Mouse (Mus musculus) monocyte, adult 5-6 weeks (primary cell): ENCODE measurements around the gene Nelfb. TPM values are rescaled to one million over a fixed set of nuclear protein-coding genes. Genes with fewer than 3 reads are reported as not detected.
A peak's percentile ranks its signal among the peaks of the same experiment; 100 is the strongest.

ENCODE experiments used
- ATAC-seq: fragments of 153-309, 156-312 bp; replicated peaks from 2 replicates; pipeline ENCODE4 v1.8.0; 2017; ENCODE audit warnings: mild to moderate bottlenecking; ENCODE audit not compliant: low TSS enrichment, insufficient number of reproducible peaks, severe bottlenecking, poor library complexity, low FRiP score
- total RNA-seq: library from RNA; stranded (forward); fragments of 200-1000, 200-491, 200-594 nt; gene quantifications from 3 replicates; pipeline ENCODE4 v1.2.3, GENCODE M21; 2017

Nelfb gene
- total RNA-seq, 1 experiment from 2014 or later, result 113 TPM

DNA sequence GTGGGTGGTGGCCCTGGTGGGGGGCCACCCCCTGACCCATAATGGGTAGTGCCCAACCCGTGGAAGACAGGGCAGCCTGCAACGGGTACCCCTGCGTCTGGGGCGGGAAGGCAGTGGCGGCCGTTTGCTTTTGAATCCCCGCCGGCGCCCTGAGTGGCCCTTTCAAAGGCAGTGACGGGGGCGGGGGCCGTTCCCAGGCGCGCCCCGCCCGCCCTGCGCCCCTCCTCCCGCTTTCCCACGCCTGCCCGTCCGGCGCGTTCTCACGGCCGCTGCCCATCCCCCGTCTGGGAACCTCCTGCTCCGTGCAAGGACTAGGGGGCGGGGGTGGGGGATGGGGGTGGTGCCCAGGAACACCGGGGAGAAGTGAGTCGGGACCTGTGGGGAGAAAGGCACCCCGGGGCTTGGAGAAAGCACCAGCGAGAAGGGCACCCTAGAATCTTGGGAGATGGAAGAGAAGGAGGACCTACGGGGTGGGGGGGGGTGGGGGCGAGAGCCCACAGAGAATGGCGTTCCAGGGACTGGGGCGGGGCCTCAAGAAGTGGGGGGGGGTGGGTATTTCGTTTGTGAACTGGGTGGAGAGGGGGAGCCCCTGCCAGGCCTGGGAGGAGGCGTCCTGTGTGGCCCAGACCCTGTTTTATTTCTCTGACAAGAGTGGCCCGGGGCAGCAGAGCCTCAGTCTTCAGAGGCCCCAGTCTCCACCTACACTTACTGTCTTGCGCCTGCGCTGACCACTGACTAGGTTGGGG lies 43.2 kb downstream of the Nelfb start:
- no peak for ATAC-seq

DNA sequence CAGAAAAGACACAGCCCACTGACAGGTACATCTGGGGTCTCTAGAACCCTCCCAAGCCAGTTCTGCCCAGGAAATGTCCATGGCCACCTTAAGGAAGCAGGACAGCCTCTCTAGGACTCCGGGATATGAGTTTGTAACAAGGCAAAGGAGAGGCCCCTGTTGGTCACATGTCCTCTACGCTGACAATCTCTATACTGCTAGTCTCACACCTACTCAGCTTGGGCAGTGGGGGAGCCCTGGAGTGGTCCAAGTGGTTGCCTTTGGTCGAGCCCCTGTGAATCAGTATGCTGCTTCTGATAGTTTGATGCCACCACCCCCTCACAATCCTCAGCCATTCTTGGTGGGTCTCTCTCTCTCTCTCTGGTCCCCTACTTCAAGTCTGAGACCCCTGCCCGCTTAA lies 43.8 kb downstream of the Nelfb start:
- ATAC-seq, result no peak

GRCm38 (mm10) chr2:25157655-25158054 lies 53.6 kb downstream of the Nelfb start:
- ATAC-seq, result peak; percentile 56

DNA sequence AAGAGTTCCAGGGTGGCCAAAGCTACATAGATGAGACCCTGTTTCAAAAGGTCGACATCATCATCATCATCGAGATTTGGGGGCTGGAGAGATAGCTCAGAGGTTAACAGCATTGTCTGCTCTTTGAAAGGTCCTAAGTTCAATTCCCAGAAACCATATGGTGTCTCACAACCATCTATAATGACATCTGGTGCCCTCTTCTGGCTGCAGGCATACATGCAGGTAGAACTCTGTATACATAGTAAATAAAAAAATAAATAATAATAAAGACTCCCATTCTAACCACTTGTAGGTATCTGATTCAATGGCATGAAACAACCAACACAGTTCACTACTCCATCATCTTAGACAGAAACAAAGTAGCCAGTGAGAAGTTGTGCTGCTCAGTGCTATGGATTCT lies 54.3 kb downstream of the Nelfb start:
- ATAC-seq, result no peak

GRCm38 (mm10) chr2:25156177-25156576 lies 55.1 kb downstream of the Nelfb start:
- no peak for ATAC-seq

DNA sequence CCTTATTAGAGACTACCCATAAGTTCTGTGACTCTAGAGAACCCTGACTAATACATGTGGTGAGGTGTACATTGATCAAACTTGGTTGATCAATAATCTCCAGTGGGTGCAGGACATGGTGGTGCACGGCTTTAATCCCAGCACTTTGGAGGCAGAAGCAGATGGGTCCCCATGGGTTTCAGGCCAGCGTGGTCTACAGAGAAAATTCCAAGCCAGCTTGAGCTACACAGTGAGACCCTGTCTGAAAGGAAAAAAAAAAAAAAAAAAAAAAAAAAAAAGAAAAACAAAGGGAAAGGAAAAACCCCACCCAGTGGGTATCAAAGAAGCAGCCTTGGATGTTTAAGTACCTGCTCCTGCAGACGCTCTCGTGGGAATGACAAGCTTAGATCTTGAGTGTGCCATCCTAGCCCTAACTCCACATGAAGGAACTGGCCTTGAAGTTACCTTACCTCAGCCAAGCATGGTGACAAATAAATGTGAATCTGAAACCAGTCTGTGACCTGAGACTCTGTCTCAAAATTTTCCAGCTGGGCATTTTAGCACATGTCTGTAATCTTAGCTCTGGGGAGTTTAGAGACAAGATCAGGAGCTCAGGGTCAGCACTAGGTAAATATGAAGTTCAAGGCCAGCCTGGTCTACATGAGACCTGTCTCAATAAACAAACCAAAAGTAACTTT lies 59.9 kb downstream of the Nelfb start:
- ATAC-seq, result no peak

Other genes with a start within 250 kb of the Nelfb start
- gene Dph7, start 249.1 kb downstream of the Nelfb start, total RNA-seq, result 8.6 to 12.9 TPM (median 12.2 TPM) in 3 replicates
- 22.5 to 54.3 TPM (median 43.5 TPM) in 3 replicates for gene Mrpl41, start 236.4 kb downstream of the Nelfb start, total RNA-seq
- 52.7 to 87.6 TPM (median 69.0 TPM) in 3 replicates for gene Pnpla7, start 235.5 kb downstream of the Nelfb start, total RNA-seq
- 7.6 to 28.3 TPM (median 20.0 TPM) in 3 replicates for gene Nsmf, start 157.1 kb downstream of the Nelfb start, total RNA-seq
- not detected in 3 replicates for gene Entpd8, start 131.2 kb downstream of the Nelfb start, total RNA-seq
- gene Noxa1, start 116.3 kb downstream of the Nelfb start, total RNA-seq, result 0.78 TPM in 1 of 3 replicates, not detected in the others
- gene Nrarp, start 30.7 kb downstream of the Nelfb start, total RNA-seq, result 22.3 to 51.8 TPM (median 24.4 TPM) in 3 replicates
- 28.8 to 64.7 TPM (median 31.0 TPM) in 3 replicates for gene Tor4a, start 14.6 kb downstream of the Nelfb start, total RNA-seq
- gene Stpg3, start 3.1 kb upstream of the Nelfb start, total RNA-seq, result not detected in 3 replicates
- not detected in 3 replicates for gene Fam166a, start 7.3 kb upstream of the Nelfb start, total RNA-seq
- gene Tubb4b, start 13.2 kb upstream of the Nelfb start, total RNA-seq, result 161 to 206 TPM (median 166 TPM) in 3 replicates
- gene Slc34a3, start 22.9 kb upstream of the Nelfb start, total RNA-seq, result not detected in 3 replicates
- not detected in 3 replicates for gene Rnf224, start 25.3 kb upstream of the Nelfb start, total RNA-seq
- gene Rnf208, start 30.8 kb upstream of the Nelfb start, total RNA-seq, result not detected in 3 replicates
- not detected in 3 replicates for gene Cysrt1, start 31.0 kb upstream of the Nelfb start, total RNA-seq
- 4.5 to 4.9 TPM in 2 of 3 replicates, not detected in the other for gene AL732309.1, start 35.4 kb upstream of the Nelfb start, total RNA-seq
- 12.2 to 16.8 TPM (median 15.6 TPM) in 3 replicates for gene Tmem203, start 44.0 kb upstream of the Nelfb start, total RNA-seq
- 7.1 to 9.2 TPM (median 8.4 TPM) in 3 replicates for gene Tprn, start 51.1 kb upstream of the Nelfb start, total RNA-seq
- 31.8 to 50.4 TPM (median 32.4 TPM) in 3 replicates for gene Ssna1, start 60.9 kb upstream of the Nelfb start, total RNA-seq
- gene Anapc2, start 61.0 kb upstream of the Nelfb start, total RNA-seq, result 42.6 to 64.9 TPM (median 43.8 TPM) in 3 replicates
- gene Tmem210, start 76.7 kb upstream of the Nelfb start, total RNA-seq, result not detected in 3 replicates
- gene Lrrc26, start 78.4 kb upstream of the Nelfb start, total RNA-seq, result not detected in 3 replicates
- 0.49 TPM in 1 of 3 replicates, not detected in the others for gene Grin1, start 107.7 kb upstream of the Nelfb start, total RNA-seq
- gene Man1b1, start 120.8 kb upstream of the Nelfb start, total RNA-seq, result 31.6 to 66.4 TPM (median 33.3 TPM) in 3 replicates
- gene Dpp7, start 144.9 kb upstream of the Nelfb start, total RNA-seq, result 24.8 to 101 TPM (median 57.4 TPM) in 3 replicates
- gene Uap1l1, start 154.2 kb upstream of the Nelfb start, total RNA-seq, result 6.6 to 19.5 TPM (median 12.9 TPM) in 3 replicates
- gene Sapcd2, start 160.8 kb upstream of the Nelfb start, total RNA-seq, result 4.3 TPM in 1 of 3 replicates, not detected in the others
- gene Entpd2, start 184.4 kb upstream of the Nelfb start, total RNA-seq, result not detected in 3 replicates
- gene Npdc1, start 187.9 kb upstream of the Nelfb start, total RNA-seq, result not detected in 3 replicates
- 8.9 to 13.9 TPM (median 11.0 TPM) in 3 replicates for gene Fut7, start 211.8 kb upstream of the Nelfb start, total RNA-seq
- gene Abca2, start 217.2 kb upstream of the Nelfb start, total RNA-seq, result 16.8 to 46.8 TPM (median 17.5 TPM) in 3 replicates
- gene Clic3, start 245.3 kb upstream of the Nelfb start, total RNA-seq, result not detected in 3 replicates
- 21.4 to 39.6 TPM (median 32.9 TPM) in 3 replicates for gene Paxx, start 249.6 kb upstream of the Nelfb start, total RNA-seq